Mouse (Mus musculus): ENCODE data around the gene Slc1a5.

DNA sequence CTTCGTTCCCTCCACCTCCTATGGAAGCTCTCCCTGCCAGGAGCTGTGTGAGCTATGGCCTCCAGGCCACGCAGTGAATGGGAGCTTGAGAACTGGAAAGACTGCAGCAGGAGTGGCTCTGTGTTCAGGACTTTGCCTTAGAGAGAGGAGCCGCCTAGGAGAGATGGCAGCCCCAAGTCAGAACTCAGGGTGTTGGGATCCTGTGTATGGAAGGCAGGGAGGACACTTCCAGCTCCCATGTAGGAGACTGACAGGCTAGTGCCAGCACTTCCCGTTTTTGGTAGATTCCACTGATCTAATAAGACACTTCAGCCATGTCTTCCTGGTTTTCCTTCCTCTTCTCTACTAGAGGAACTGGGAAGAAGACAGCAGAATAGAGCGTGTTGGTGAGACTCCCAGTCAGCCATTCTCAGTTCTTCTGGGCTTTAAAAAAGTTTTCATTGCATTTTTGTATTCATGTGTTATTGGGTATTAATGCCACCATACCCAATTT is 39.2 kb downstream of the Slc1a5 start:
- TF ChIP-seq GATA1 (IDR thresholded peaks at IDR 0.05; ENCODE audit: low read length) (no peak), TAL1 (IDR thresholded peaks at IDR 0.05; ENCODE audit: low read length) (no peak)
